Mouse (Mus musculus) liver, postnatal 0 days (tissue): ENCODE data around the gene Gtpbp8.

Experiments used
- CTCF ChIP-seq: sonication (generic); IDR thresholded peaks from 2 replicates; pipeline ENCODE4 v1.5.1; 2016; ENCODE audit warnings: antibody characterized with exemption, low read depth
- EP300 ChIP-seq: IDR thresholded peaks from 2 replicates; pipeline ENCODE4 v1.6.1; 2016; ENCODE audit warnings: antibody characterized with exemption, low read depth, mild to moderate bottlenecking

DNA sequence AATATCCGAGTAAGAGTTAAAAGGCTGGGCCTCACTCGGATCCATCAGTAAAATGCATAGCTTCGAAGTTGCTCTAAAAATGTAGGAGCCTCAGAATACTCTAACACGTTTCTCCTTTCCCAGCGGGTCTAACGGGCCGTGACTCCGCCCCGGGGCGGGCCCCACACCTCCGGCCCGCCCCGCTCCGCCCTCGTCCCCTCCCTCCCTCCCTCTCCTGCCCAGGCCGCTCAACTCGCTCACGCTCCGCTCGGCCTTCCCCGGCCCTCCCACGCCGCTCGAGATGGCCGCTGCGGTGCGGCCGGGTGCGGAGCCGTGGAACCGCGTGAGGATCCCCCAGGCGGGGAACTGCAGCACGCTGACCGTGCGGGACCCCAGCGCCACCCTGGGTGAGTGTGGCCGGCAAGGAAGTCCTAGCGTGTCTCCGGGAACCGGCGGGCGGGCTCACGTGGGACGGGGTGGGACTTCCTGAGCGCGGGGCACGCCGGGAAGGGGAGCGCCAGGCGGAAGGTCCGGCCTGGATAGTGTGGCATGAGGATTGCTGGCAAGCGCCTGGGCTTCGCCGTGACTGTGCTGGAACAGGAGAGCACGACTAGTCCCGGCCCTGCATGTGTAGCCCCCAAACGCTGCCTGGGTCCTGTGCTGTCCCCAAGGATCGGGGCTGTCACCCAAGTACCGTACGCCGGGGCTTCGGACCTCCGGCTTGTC is 21.9 kb downstream of the Gtpbp8 start, which contains the start of gene Nepro:
- no peak for TF ChIP-seq CTCF
- TF ChIP-seq EP300, result no peak
